Mouse (Mus musculus) thymus, postnatal 14 days (tissue): ENCODE results near the gene Osbp2.

Source experiments
- DNase-seq: peaks from one replicate; pipeline ENCODE4 v3.0.0; 2021

Gene Osbp2

GRCm38 (mm10) chr11:3860361-3860760, 3.3 kb downstream of the Osbp2 start:
- no peak for DNase-seq

- no peak for DNase-seq
These were observed 3.9 kb downstream of the Osbp2 start for GRCm38 (mm10) chr11:3859778-3860177.

- DNase-seq: no peak
These were observed 5.8 kb downstream of the Osbp2 start for GRCm38 (mm10) chr11:3857902-3858301.

GRCm38 (mm10) chr11:3855846-3856245, 7.9 kb downstream of the Osbp2 start:
- DNase-seq: no peak

- DNase-seq: no peak
These were observed 9.5 kb downstream of the Osbp2 start for GRCm38 (mm10) chr11:3854156-3854555.

DNA sequence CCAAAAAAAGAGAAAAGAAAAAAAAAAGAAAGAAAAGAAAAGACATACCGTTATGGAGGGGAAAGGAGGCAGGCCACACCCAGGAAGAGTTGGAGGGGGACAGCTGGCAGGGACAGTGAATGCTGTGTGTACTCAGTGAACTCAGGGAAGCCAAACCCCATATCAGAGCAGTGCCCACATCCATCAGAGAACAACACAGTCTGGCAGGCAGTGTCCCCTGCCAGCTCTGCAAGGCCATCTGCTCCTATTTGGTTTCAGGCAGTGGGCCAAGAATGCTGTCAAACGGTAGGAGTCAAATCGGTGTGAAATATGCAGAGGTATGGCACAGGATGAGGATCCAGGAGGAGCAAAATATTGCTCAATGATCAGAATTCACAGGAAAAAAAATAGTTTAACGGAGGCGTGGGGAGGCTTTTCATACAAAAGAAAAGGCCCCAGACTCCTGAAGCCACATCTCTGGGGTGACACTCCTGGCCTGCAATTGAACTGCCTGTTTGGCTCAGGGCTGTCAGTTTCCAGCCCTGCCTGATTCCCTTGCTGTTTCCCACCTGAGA, 10.1 kb downstream of the Osbp2 start:
- DNase-seq: no peak

DNA sequence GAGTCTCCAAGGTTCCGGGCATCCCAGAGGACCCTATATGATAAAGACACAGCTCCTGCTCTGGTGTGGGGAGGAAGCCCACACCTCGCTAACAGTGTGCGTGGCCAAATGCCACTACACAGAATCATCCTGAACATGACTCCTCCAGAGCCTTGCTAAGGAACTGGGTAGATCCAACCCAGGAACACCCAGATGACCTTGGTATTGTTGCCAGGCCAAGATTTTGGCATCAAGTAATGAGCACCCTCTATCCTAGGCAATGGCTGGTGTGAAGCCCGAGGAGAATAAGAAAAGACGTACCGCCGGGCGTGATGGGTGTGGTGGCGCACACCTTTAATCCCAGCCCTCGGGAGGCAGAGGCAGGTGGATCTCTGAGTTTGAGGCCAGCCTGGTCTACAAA, 10.7 kb downstream of the Osbp2 start:
- no peak for DNase-seq

DNA sequence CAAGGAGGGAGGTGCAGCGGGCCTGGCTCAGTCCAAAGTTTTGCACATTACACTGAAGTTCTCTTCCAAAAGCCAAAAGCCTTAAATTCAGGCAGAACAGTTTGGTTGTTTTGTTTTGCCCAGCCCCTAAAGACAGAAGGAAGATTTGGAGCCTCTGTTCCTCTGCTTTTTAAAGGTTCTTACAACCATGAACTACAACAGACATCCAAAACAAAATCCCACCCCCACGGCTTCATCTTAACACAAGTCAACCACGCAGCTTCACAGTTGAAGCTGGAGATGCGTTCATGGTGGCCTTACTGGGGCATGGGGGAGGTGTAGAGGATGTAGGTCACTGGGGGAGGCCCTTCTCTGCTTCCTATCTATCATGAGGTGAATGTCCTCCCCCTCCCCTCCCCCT, 11.8 kb downstream of the Osbp2 start:
- DNase-seq: no peak

DNA sequence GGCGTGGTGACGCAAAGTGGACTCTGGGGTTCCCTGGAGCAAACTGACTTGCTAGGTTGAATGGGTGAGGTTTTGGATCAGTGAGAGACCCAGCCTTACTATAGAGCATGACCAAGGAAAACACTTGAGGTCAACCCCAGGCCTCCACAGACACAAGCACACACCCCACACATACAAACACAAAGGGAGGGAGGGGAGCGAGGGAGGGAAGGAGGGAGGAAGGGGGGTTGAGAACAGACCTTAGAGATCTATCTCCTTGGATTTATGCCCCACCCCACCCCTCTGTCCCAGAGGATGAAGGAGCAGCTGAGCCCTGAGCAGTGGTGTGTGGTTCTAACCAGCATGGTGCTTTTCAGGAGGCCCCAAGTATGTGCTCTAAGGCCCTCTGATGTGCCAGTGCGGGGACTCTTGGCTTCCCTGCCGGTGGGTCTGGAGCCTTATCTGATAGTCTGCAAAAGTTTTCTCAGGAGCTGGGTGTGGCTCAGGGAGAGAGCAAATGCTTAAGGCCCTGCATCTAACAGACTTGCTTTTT, 12.9 kb downstream of the Osbp2 start:
- no peak for DNase-seq

DNA sequence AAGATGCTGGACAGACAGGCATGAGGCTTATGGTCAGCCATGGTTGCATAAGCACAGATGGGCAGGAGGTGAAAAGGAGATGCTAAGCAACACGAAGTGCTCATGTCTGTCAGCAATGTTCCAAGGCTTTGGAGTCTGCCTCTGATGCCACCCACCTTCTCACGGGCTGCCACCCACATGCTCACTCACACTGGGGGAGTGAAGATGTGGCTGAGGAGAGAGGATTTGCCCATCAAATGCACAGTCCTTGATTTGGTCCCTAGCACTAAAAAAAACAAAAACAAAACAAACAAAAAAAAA, 13.4 kb downstream of the Osbp2 start:
- no peak for DNase-seq

DNA sequence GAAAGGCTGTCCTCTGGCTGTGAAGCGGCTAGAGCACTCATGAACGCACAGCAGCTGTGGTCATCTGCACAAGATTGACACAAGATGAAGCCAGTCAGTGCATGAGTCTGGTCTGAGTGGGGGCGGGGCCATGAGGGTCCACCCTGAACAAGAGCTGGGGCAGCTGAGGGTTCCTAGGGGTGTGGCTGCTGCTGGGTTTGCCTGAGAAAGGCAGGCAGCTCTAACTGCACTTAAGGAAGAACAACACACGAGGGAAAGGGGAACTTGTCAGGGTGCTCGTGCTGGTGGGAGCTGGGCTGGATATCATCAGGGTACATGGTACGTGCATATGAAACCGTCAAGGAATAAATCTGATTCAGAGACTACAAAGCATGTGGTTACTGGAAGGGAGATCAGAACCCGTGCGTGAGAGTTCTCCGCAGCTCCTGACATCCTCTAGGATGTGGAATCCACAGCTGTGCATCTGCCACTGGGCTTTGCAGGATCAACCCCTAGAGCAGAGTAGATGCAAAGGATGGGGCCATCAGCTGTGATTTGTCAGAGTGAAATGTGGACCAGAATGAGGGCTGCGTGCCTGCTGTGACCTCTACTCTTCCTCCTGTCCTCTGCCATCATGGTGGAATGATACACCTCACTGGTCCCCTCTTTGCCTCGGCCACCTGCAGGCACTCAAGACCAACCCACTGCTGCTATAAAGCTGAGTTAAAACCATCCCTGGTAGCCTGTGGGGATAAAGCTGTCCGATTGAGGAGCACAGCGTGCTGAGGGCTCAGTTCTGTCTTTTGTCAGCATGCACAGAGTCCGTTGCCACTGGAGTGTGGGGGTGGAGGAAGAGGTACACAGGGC, 14.0 kb downstream of the Osbp2 start:
- DNase-seq: no peak

DNA sequence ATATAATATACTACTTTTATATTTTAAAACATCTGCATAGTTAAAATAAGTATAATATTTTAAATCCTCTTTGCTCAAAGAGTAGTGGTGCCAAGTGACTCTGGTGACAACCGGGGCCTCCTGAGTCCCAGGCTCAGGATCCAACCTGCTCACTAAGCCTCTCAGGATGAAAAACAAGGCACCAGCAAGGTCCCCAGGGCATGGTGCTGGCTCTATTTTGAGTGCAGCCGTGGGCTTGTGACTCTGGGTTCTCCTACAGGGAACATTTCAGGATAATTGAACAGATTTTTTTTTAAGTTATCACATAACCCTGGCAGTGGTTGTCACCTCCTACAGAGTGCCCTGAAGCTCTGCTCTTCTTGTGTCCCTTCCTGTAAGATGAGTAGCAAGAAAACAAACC, 17.4 kb downstream of the Osbp2 start:
- DNase-seq: no peak

GRCm38 (mm10) chr11:3843943-3844734, 19.6 kb downstream of the Osbp2 start:
- no peak for DNase-seq

- DNase-seq: no peak
These were observed 28.4 kb downstream of the Osbp2 start for GRCm38 (mm10) chr11:3835271-3835670.

- DNase-seq: peak; percentile 50
These were observed 29.1 kb downstream of the Osbp2 start for GRCm38 (mm10) chr11:3834421-3835098.

- DNase-seq: no peak
These were observed 29.9 kb downstream of the Osbp2 start for GRCm38 (mm10) chr11:3833544-3834420.

DNA sequence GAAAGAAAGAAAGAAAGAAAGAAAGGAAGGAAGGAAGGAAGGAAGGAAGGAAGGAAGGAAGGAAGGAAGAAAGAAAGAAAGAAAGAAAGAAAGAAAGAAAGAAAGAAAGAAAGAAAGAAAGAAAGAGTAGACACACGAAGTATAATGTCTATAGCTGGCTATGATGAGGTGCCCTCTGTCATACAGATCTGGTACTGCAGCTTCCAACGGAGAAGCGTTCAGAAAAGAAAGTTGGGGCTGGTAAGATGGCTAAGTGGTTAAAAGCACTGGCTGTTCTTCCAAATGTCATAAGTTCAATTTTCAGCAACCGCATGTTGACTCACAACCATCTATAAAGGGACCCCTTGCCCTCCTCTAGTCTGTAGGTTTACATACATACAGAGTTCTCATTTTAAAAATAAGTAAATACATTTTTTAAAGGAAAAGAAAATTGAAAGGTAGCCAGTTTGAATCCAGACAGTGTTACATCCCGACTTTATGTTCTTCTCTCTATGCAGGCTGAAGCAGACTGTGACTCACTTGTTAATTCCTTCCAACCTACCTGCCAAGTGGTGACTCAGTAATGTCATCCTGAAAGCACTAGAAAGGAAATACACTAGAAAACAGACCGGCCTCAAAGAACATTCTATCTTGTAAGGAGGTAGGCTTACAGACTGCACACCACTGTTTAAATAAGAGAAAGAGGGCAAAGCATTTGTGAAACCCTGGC, 31.4 kb downstream of the Osbp2 start:
- peak; percentile 15 for DNase-seq

- DNase-seq: no peak
These were observed 34.0 kb downstream of the Osbp2 start for GRCm38 (mm10) chr11:3829736-3830135.

DNA sequence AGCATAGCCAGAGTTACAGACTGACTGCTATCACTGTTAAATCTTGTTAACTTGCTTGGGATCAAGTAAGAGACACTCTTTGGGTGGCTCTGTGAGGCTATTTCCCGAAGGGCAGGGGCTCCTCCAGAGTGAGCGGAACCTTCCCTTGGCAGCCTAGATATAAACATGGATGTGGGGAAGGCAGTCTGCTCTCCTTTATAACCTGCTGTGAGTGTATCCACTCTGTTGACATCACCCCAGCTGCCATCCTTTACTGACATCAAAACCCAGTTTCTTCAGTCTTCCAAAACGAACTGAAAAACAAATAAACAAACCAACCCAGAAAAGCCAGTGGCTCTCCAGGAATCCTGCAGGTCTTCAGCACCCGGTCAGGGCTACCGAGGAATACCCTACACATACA, 39.6 kb downstream of the Osbp2 start:
- DNase-seq: no peak

DNA sequence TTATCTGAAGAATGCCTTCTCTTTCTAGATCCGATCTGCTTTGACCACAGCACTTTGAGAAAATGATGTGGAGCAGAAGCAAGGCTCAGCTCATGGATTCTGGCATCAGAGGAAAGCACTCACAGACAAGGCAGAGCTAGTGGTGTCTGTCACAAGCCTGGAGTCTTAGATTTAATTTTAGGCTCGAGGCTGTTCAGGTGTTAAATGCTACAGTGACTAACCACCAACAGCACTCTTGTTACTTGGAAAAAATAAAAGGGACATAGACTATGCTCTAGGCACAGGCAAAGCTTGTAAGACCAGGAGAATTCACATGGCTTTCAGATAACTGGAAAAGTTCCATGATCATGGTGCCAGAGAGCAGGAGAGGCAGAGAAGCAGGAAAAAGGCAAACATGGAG, 40.3 kb downstream of the Osbp2 start:
- no peak for DNase-seq

DNA sequence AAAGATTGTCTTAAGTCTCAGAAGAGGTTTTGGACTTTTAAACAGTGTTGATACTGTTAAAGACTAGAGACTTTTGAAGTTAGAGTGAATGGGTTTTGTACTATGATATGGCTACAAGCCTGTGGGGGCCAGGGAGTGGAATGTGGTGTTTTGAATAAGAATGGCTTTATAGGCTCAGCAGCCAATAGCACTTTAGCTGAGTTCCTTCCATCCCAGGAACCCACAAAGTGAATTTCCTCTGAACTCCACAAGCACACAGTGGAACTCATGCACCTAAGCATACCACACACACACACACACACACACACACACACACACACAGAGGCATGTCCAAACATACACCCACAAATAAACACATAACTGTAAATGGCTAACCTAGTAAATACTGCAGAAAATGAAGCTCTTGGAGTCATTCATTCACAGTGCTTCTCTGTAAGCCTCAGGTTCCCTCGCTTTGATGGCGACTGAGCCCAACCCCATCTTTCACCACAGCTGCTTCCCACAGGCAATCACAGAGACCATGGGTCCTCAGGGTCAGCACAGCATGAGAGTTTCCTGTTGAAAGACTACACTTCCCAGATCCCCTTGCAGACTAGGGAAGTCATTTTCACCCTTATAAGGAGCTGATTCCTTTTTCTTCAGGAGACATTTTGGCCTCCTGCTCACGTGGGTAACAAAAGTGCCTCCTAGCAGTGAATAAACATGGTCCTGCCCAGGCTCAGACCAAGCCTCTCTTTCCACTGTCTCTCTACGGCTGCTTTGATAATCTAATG, 45.5 kb downstream of the Osbp2 start:
- no peak for DNase-seq
